Mouse (Mus musculus) testis, postnatal 10 days (tissue): ENCODE results near the gene 1700008O03Rik.

Source experiments
- DNase-seq: peaks from one replicate; pipeline ENCODE4 v3.0.0; 2021; ENCODE audit warnings: low spot score

1700008O03Rik gene

GRCm38 (mm10) chr7:44385720-44386119 is at the start of gene 1700008O03Rik:
Gene 1700008O03Rik (minus strand): TSS chr7:44385820.
- DNase-seq: no peak

- DNase-seq: no peak
These were observed 48.5 kb upstream of the 1700008O03Rik start for GRCm38 (mm10) chr7:44434089-44434488.

- DNase-seq: peak; percentile 50
These were observed 47.8 kb upstream of the 1700008O03Rik start for GRCm38 (mm10) chr7:44433371-44433770.

- DNase-seq: no peak
These were observed 46.9 kb upstream of the 1700008O03Rik start for GRCm38 (mm10) chr7:44432550-44432949.

- no peak for DNase-seq
These were observed 44.2 kb upstream of the 1700008O03Rik start for GRCm38 (mm10) chr7:44429534-44430488.

- peak; percentile 48 for DNase-seq
These were observed 43.4 kb upstream of the 1700008O03Rik start, which contains the start of gene Lrrc4b for GRCm38 (mm10) chr7:44428968-44429521. Gene Lrrc4b (plus strand): TSS chr7:44429018.

- DNase-seq: no peak
These were observed 42.7 kb upstream of the 1700008O03Rik start for GRCm38 (mm10) chr7:44428171-44428950.

GRCm38 (mm10) chr7:44427666-44428065 is 42.0 kb upstream of the 1700008O03Rik start:
- DNase-seq: peak; percentile 39

- no peak for DNase-seq
These were observed 27.7 kb upstream of the 1700008O03Rik start for GRCm38 (mm10) chr7:44413307-44413706.

GRCm38 (mm10) chr7:44411144-44411543 is 25.5 kb upstream of the 1700008O03Rik start:
- DNase-seq: no peak

- DNase-seq: no peak
These were observed 20.4 kb upstream of the 1700008O03Rik start for GRCm38 (mm10) chr7:44406015-44406355.

GRCm38 (mm10) chr7:44405346-44406014 is 19.9 kb upstream of the 1700008O03Rik start:
- peak; percentile 89 for DNase-seq

GRCm38 (mm10) chr7:44401673-44402072 is 16.1 kb upstream of the 1700008O03Rik start:
- no peak for DNase-seq

GRCm38 (mm10) chr7:44398570-44398969 is 12.9 kb upstream of the 1700008O03Rik start:
- peak; percentile 66 for DNase-seq

GRCm38 (mm10) chr7:44393284-44393683 is 7.7 kb upstream of the 1700008O03Rik start:
- DNase-seq: no peak

- DNase-seq: no peak
These were observed 6.7 kb upstream of the 1700008O03Rik start for GRCm38 (mm10) chr7:44392341-44392740.

GRCm38 (mm10) chr7:44391831-44392230 is 6.2 kb upstream of the 1700008O03Rik start:
- no peak for DNase-seq

GRCm38 (mm10) chr7:44384716-44385059 is 932 bp downstream of the 1700008O03Rik start:
- peak; percentile 56 for DNase-seq

GRCm38 (mm10) chr7:44383980-44384715 is 1.5 kb downstream of the 1700008O03Rik start, which contains the start of gene Syt3:
Gene Syt3 (plus strand): TSS chr7:44384102.
- peak; percentile 79 for DNase-seq

GRCm38 (mm10) chr7:44382541-44382940 is 3.1 kb downstream of the 1700008O03Rik start:
- no peak for DNase-seq

GRCm38 (mm10) chr7:44378290-44378689 is 7.3 kb downstream of the 1700008O03Rik start:
- DNase-seq: no peak
